Mouse (Mus musculus) intestine, postnatal 0 days (tissue): ENCODE data around the gene Pa2g4. TPM values are rescaled to one million over a fixed set of nuclear protein-coding genes. Genes with fewer than 3 reads are reported as not detected.
A peak's percentile ranks its signal among the peaks of the same experiment; 100 is the strongest.

ENCODE experiments used
- ATAC-seq: fragments of 200-750 bp; cut with Nextera tagmentation; 2 replicates; pipeline ENCODE4 v1.8.0; 2017; ENCODE audit warnings: mild to moderate bottlenecking, moderate TSS enrichment, moderate library complexity
- H3K27ac ChIP-seq: fragments of 300-500 bp; sonication (generic); 2 replicates; pipeline ENCODE4 v1.5.1; 2014; ENCODE audit warnings: mild to moderate bottlenecking, low read depth, low read length, moderate library complexity
- H3K27me3 ChIP-seq: fragments of 300-500 bp; sonication (generic); replicated peaks from 2 replicates; pipeline ENCODE4 v1.6.1; 2014; ENCODE audit warnings: low read length, mixed read lengths; ENCODE audit not compliant: control insufficient read depth, insufficient read depth
- H3K36me3 ChIP-seq: fragments of 300-500 bp; sonication (generic); 2 replicates; pipeline ENCODE4 v1.6.1; 2014; ENCODE audit warnings: mild to moderate bottlenecking, moderate library complexity; ENCODE audit not compliant: control insufficient read depth, insufficient read depth
- H3K4me1 ChIP-seq: fragments of 300-500 bp; sonication (generic); replicated peaks from 2 replicates; pipeline ENCODE4 v1.6.1; 2014; ENCODE audit warnings: antibody characterized with exemption, low read length, mixed read lengths; ENCODE audit not compliant: control insufficient read depth, insufficient read depth
- H3K4me2 ChIP-seq: fragments of 300-500 bp; sonication (generic); replicated peaks from 2 replicates; pipeline ENCODE4 v1.6.1; 2014; ENCODE audit warnings: low read depth, mild to moderate bottlenecking, moderate library complexity
- H3K4me3 ChIP-seq: fragments of 300-500 bp; sonication (generic); 2 replicates; pipeline ENCODE4 v1.5.1; 2014; ENCODE audit warnings: low read depth, low read length
- H3K9ac ChIP-seq: fragments of 300-500 bp; sonication (generic); 2 replicates; pipeline ENCODE4 v1.6.1; 2014; ENCODE audit warnings: mild to moderate bottlenecking, low read depth, low read length
- H3K9me3 ChIP-seq: fragments of 300-500 bp; sonication (generic); 2 replicates; pipeline ENCODE4 v1.6.1; 2016; ENCODE audit warnings: mixed run types; ENCODE audit not compliant: control insufficient read depth
- CTCF ChIP-seq: sonication (generic); IDR thresholded peaks from 2 replicates; pipeline ENCODE4 v1.5.1; 2016; ENCODE audit warnings: low read depth, mild to moderate bottlenecking, control low read depth, antibody characterized with exemption, moderate library complexity
- WGBS: fragments of 180-500 bp; shearing (Covaris S2); extraction: QIAGEN DNeasy Blood & Tissue Kit; methylation state at CpG from one replicate; pipeline ENCODE4 v1.1.7; 2014; 5-methylcytosine and 5-hydroxymethylcytosine counted together
- polyA plus RNA-seq: library from polyadenylated mRNA; unstranded; fragments of >200 nt; fragmentation: Nextera tagmentation; extraction: Ambion mirVana; gene quantifications from 2 replicates; pipeline ENCODE4 v1.2.1, GENCODE M21; 2015

The Pa2g4 gene
- polyA plus RNA-seq, 1 experiment from 2014 or later: 66.8 TPM

GRCm38 (mm10) chr10:128589464-128590192 lies 23.8 kb upstream of the Pa2g4 start, which contains the start of gene Erbb3:
TSS of gene Erbb3 (minus strand) at chr10:128589652.
- peak within 1 kb of the TSS; percentile 77 for H3K9ac ChIP-seq
- H3K27me3 ChIP-seq: peaks cover 4% of the 10 kb centered on the region; the same call in 1 of the 2 replicates
- H3K36me3 ChIP-seq: peaks cover 5% of the 10 kb centered on the region; the same call in 1 of the 2 replicates
- ATAC-seq: peak; percentile 62
- TF ChIP-seq CTCF: no peak
- peak within 1 kb of the TSS; percentile 95 for H3K4me2 ChIP-seq
- peak within 1 kb of the TSS; percentile 98 for H3K27ac ChIP-seq
- WGBS: under 1% methylated on average over 43 of the region's 43 CpGs
- no peaks in the 10 kb centered on the region for H3K4me1 ChIP-seq
- no peaks in the 10 kb centered on the region for H3K9me3 ChIP-seq
- H3K4me3 ChIP-seq: peak within 1 kb of the TSS; percentile 62

- WGBS: 2% methylated on average over 23 of the region's 23 CpGs
Observed at GRCm38 (mm10) chr10:128588775-128589463, 23.1 kb upstream of the Pa2g4 start.

GRCm38 (mm10) chr10:128588136-128588535 lies 22.3 kb upstream of the Pa2g4 start:
- peak overlapping the region; percentile 77 for H3K9ac ChIP-seq
- H3K9me3 ChIP-seq: no peaks in the 10 kb centered on the region
- peak overlapping the region; percentile 62 for H3K4me3 ChIP-seq
- ATAC-seq: peak; percentile 5; the same call in 1 of the 2 replicates
- whole genome bisulfite sequencing: 24% methylated on average over 1 of the region's 1 CpGs
- H3K4me2 ChIP-seq: peak overlapping the region; percentile 95
- peaks cover 4% of the 10 kb centered on the region; the same call in 1 of the 2 replicates for H3K27me3 ChIP-seq
- H3K4me1 ChIP-seq: no peaks in the 10 kb centered on the region
- peak overlapping the region; percentile 98 for H3K27ac ChIP-seq
- TF ChIP-seq CTCF: no peak
- H3K36me3 ChIP-seq: peaks cover 8% of the 10 kb centered on the region

More at GRCm38 (mm10) chr10:128588775-128589463, 23.1 kb upstream of the Pa2g4 start:
- Histone ChIP-seq H3K9me3 (no peaks in the 10 kb centered on the region), H3K9ac (peak overlapping the region; percentile 77), H3K4me1 (no peaks in the 10 kb centered on the region), H3K36me3 (peaks cover 5% of the 10 kb centered on the region; the same call in 1 of the 2 replicates), H3K27me3 (peaks cover 4% of the 10 kb centered on the region; the same call in 1 of the 2 replicates), H3K27ac (peak overlapping the region; percentile 98), H3K4me3 (peak overlapping the region; percentile 62), H3K4me2 (peak overlapping the region; percentile 95)
- TF ChIP-seq CTCF: no peak
- ATAC-seq: peak; percentile 46

GRCm38 (mm10) chr10:128587697-128588096 lies 21.9 kb upstream of the Pa2g4 start:
- Histone ChIP-seq H3K9me3 (no peaks in the 10 kb centered on the region), H3K4me2 (peak overlapping the region; percentile 95), H3K27me3 (peaks cover 4% of the 10 kb centered on the region; the same call in 1 of the 2 replicates), H3K4me3 (peak overlapping the region; percentile 62), H3K4me1 (no peaks in the 10 kb centered on the region), H3K36me3 (peaks cover 12% of the 10 kb centered on the region), H3K9ac (peak overlapping the region; percentile 77; the same call in 1 of the 2 replicates), H3K27ac (peak overlapping the region; percentile 98)
- 27% methylated on average over 8 of the region's 8 CpGs for WGBS
- peak; percentile 82 for ATAC-seq
- TF ChIP-seq CTCF: peak; percentile 37; the same call in 1 of the 2 replicates

GRCm38 (mm10) chr10:128587120-128587519 lies 21.3 kb upstream of the Pa2g4 start:
- Histone ChIP-seq H3K27ac (peak overlapping the region; percentile 98), H3K9ac (peak overlapping the region; percentile 37), H3K27me3 (peaks cover 4% of the 10 kb centered on the region; the same call in 1 of the 2 replicates), H3K9me3 (no peaks in the 10 kb centered on the region), H3K4me3 (peak overlapping the region; percentile 30), H3K36me3 (peaks cover 14% of the 10 kb centered on the region), H3K4me2 (peak overlapping the region; percentile 95), H3K4me1 (no peaks in the 10 kb centered on the region)
- WGBS: 32% methylated on average over 4 of the region's 4 CpGs
- TF ChIP-seq CTCF: no peak
- ATAC-seq: peak; percentile 7; the same call in 1 of the 2 replicates

- Histone ChIP-seq H3K36me3 (peaks cover 20% of the 10 kb centered on the region), H3K4me2 (peak overlapping the region; percentile 95), H3K4me1 (no peaks in the 10 kb centered on the region), H3K9ac (peak overlapping the region; percentile 37), H3K27ac (peak overlapping the region; percentile 98), H3K4me3 (peak overlapping the region; percentile 30), H3K27me3 (peaks cover 4% of the 10 kb centered on the region; the same call in 1 of the 2 replicates), H3K9me3 (no peaks in the 10 kb centered on the region)
- ATAC-seq: no peak
- 9% methylated on average over 1 of the region's 1 CpGs for WGBS
- TF ChIP-seq CTCF: no peak
Observed at GRCm38 (mm10) chr10:128586546-128586945, 20.8 kb upstream of the Pa2g4 start.
